Mouse (Mus musculus): ENCODE results near the gene Rai14.

GRCm38 (mm10) chr15:10558465-10558864, 156.0 kb downstream of the Rai14 start, which contains the start of gene Ttc23l:
- TF ChIP-seq EP300 (IDR thresholded peaks at IDR 0.05; ENCODE audit: low read depth) (no peak), CTCF (IDR thresholded peaks at IDR 0.05; ENCODE audit: low read depth) (no peak)
